Mouse (Mus musculus): ENCODE measurements at regions not wholly inside any gene's neighbourhood (a gene's known extent, or its start where the extent isn't known, plus 50 kb on each side); places are given as distances from the start of the nearest gene placed in this dataset.
"Not testable (repeated sequence)": the region's sequence is repeated elsewhere in the genome, so short reads cannot be mapped to it uniquely, and the experiment has no call there.

DNA sequence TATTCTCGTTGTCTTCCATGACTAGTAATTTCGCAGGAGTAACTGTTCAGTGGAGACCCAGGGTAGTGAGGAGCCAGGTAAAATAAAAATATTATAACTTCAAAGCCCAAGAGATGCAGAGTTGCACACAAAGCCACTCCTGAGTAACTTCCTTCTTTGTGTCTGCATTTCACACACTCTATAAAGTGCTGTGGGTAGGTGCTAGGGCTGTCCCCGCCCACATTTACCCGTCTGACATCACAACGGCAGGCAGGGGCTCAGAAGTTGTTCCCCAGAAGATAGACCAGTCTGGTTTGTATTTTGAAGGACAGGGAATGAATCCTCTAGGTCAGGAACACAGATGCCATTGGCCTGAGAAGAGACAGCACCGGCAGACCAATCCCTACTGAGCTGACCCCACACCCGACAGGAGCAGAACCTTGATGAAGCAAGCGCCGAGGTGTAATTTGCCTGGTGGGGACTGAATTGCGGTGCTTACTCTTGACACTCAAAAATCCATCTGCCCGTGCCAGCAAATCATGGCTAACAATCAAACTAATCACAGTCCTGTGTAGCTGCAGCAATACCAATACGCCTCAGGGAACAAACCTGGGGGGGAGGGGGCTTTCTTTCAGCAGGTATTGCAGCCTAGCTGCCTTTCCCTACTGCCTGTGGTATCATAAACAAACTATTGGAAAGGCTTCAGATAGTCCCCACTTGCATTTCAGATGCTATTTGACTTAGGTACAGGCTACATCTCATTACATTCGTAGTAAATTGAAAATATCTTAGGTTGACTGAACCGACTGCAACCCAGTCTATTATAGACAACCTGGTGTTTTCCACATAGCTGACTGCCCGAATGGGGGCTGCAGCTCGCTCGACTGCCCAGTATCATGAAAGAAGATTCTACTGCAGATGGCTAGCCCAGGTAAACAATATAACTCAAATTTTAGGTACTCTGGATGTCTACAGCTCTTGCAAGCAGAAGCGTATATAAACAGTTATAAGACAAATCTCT lies 175.6 kb downstream of the Basp1 start:
- no peak for DNase-seq

DNA sequence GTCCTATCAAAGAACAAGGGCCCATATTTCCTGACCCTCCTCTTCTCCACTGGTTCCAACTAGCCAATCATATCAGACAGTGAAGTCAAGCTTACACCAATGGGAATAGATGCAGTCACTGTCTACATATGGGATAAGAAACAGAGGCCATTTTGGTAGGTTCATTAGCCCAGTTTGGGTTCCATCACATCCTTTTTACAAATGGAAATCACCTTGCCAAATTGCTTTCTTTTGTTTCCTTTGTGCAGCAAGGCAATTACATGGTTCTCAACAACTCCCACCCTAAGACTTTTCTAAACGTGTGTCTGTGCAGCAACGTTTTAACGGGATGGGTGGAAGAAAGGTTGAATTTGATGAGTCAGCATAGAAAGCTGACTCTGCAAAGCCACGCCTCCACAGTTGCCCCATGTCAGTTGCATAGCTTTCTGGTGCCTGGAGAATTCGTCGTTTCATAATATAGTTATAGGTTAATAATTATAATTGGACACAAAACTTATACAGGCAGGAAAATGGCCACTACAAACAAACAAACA lies 177.3 kb downstream of the Basp1 start:
- no peak for DNase-seq

DNA sequence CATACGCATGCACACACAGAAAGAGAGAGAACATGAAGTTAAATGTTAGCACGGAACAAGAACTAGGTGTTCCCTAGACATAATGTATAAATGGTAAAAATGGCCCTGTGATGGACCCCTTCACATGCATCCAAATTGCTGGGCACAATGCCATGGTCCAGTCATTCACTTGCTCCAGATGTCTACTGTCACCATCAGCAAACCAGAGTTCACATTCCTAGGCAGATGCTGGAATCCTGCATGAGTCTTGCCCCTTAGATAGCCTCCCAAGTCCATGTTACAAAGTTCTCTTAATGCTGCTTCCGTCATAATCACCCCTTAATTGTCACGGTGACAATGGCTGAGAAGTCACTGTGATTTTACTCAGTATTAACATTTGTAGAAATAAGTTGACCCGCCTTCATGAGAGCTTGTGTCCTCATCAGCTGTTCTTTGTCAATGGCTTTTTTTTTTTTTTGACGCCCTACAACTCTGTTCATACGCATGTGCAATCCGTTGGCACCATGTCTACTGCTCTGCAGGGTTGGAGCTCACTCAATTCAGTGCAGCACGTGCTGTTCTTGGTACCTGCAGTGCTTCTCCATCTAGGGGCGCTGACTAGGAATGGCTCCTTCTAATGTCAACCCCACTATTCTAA lies 179.4 kb downstream of the Basp1 start:
- peak; percentile 31 to 38 for DNase-seq

DNA sequence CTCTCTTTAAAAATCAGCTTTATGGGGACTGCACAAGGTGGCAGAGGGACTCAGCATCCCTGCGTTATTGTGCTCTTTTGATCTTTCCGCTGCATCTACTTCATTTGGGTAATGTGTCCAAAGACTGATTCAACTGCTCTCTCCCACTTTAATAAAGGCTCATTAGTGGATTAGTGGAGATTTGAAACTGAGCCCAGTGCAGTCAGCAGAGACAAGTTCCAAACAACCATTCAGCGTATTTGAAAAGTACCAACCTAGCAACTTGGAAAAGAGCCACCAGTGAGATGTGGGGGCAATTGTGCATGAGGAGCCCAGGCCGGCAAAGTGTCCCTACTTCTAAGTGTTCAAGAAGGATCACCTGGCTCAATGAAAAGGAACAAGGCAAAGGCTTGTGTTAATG lies 183.4 kb downstream of the Basp1 start:
- no peak for DNase-seq

DNA sequence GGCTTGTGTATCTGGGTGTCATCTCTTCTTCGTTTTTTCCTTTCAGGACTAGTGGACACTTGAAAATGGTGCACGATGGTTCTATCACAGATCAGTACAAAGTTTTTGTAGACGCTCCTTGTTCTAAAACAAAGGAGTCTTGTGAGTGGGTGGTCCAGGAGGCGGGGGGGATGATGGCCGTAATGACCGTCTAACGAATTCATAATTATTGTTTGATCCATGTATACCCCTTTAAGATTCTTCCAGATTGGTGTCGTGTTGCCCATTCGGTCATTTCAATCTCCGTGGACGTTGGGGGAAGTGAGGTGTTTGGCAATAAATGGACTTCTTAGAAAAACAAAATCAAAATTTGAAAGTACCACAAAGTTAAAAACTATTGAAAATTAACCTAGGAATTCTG lies 183.8 kb downstream of the Basp1 start:
- DNase-seq, result no peak

DNA sequence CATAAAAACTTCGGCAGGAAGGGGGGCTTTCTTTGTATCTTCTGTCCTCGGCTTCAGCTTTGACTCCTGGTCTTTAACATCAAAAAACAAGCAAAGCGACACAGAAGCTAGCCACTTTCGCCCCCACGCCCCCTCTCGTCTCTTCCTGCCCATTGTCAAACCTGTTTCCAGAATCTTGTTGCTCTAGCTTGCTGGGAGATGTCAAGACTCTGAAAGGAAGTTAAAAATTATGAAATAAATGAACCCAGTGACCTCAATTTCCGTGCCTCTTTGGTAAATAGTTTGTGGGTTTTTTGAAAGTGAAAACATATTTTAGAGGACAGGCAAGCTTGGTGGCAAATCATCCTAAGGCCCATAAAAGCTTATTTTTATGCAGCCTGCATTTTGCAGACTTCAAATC lies 186.1 kb downstream of the Basp1 start:
- no peak for DNase-seq

DNA sequence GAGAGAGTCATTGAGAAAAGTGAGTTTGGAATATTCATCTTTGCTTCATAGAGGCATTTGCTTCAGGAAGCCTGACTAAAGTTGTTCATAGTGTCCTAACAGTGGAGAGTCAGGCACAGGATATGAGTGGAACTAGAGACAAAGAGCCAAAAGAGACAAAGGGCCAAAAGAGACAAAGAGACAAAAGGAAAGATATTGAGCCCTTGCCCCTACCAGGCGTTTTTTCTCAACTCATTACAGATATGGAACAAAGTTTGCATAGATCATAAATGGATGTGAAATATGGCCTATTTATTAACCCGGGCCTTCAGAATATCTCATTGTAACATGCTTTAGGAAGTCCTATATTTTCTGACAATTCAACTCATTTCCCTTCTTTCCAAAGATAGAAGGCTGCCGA lies 187.6 kb downstream of the Basp1 start:
- DNase-seq, result no peak

DNA sequence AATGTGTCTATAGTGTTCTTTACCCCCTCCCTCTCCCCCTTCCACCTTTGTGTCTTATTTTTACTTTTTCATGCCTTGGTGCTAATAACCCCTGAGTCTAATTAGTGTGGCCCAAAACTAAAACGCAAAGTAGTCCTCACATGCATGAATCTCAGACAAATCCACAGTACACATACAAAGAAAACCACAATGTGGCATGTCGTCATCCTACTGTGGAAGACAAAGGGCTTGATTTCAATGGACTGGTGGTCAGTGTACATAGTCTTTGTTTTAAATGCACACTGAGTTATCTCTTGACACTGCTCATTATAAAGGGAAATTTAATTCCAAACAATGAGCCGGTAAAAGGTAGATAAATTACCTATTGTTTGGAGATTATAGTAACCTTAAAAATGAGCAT lies 188.1 kb downstream of the Basp1 start:
- no peak for DNase-seq

DNA sequence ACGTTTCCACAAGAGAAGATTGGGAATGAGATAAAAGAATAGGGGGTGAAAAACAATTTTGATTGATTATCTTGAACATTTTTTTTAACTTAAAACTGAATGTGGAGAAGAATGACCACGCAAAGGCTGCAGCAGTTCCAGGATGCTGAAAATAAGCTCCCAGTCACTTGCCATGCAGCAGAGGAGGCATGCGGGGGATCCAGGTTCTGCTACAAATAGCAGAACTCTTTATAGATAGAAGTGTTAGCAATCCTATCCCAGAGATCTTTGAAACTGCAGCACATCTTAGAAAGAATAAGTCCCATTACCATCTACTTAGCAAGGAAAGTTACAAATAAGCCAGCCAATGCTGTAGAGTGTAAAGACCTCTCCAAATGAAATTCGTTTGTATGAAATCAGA lies 191.8 kb downstream of the Basp1 start:
- DNase-seq, result no peak

DNA sequence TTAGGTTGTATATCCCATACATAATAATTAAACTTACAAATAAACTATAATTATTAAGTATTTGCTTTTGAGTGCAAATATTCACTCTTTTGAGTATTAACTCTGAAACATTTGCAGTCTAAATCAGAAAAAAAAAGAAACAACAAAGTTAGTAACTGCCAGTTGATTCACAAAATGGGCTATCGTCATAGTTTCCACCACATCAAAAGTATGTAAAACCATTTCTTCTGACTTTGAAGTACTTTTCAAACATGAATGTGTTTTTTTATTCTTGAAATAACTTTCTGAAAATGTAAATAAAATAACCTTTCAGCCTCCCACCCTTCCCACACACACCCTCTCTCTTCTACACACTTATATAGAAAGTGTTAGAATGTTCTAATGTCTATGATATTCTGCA lies 197.2 kb downstream of the Basp1 start:
- no peak for DNase-seq

DNA sequence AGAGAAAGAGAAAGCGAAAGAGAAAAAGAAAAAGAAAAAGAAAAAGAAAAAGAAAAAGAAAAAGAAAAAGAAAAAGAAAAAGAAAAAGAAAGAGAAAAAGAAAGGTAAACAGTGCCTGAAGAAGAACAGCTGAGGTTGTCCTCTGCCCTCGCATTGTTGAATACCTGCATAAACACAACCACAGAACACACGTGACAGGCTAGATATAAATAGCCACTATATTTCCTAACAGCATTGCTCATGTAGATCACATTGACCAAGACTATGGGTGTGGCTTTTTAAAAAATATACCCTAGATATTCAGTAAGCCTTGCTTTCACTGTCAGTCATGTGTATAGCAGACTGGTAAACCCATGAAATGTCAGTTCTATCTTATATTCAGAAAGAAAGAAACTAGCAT lies 211.5 kb downstream of the Basp1 start:
- no peak for DNase-seq

DNA sequence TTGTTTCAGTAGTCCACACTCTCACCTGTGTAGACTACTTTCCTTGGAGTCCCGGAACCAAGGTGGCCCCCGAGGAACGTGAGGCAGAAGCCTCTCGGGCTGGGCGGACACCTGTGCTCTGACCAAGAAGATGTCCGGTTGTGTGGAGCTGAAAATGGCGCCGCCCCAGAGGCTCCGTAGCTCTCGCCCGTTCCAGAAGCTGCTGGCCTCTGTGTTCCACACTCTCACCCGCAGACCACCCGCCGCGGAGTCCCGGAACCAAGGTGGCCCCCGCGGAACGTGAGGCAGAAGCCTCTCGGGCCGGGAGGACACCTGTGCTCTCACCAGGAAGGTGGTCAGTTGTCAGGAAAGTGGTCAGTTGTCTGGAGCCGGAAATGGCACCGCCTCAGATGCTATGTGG lies 213.3 kb downstream of the Basp1 start:
- not testable (repeated sequence) for DNase-seq

DNA sequence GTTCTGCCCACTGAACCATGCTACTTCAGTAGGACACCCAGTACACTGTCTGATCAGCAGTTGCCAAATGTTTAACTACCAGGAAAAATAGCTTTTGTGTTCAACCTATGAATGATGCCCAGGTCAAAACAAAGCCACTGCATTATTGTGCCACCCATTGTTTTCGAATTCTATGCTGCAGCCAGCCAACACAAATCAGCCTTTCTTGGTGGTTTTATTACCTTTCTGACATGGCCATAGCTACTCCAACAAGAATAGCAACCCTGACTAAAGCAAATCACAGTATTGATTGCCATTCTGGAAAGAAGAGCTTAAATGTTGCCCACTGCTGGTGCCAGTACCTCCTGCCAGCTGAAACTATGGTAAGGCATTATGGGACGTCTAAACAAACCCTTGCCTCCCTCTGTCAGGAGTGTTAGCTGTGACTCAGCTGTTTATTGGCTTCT lies 225.7 kb downstream of the Basp1 start:
- no peak for DNase-seq

DNA sequence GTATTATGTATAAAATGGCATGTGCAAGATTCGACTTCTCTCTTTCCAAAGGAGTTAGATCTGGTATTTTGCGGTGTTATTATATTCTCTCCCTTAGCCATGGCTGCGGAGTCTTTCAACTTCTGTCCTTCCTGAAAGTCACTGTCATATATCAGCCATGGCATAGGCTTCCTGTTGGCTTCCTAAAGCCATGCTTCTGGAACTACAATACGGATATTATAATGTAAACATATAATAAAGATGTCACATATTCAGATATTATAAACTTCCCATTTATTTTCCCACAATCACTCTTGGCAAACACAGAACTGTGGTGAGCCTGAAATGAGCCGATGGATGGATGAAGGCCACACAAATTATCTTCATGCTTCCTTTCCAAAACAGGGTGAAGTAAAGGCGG lies 240.8 kb downstream of the Basp1 start:
- DNase-seq, result no peak

DNA sequence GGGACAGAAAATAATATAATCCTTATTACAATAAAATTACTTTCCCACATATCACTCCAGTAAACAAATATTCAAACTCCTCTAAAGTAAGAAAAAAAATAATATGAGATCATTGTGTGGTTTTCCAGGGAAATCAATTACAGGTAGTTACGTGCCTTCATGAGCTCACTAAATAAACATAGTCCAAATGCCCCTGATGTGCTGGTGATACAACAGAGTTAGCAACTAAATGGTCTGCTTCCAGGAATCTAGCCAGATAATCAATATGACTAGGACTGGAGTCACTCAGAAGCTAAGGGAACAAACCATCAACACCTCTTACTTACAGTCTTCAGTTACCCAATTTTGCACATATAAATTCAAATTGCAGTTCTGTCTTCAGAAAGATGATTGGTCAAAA lies 267.2 kb downstream of the Basp1 start:
- DNase-seq, result no peak

DNA sequence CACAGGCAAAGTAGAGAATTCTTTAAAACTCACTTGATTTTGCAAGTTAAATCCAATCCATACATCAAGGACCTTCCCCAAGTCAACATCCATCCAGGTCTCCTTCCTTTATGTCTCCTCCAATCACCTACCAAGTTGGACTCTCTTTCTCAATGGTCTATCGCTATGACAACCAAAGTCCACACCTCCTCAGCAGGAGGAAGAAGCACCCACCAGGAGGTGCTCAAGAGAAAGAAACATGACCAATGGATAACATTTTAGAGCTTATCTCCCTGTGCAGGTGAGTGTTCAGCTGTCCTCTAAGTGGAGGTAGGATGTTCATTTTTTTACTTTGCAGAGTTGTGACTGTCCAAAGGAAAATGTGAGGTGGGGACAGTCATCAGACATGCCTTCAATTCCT lies 269.3 kb downstream of the Basp1 start:
- no peak for DNase-seq

DNA sequence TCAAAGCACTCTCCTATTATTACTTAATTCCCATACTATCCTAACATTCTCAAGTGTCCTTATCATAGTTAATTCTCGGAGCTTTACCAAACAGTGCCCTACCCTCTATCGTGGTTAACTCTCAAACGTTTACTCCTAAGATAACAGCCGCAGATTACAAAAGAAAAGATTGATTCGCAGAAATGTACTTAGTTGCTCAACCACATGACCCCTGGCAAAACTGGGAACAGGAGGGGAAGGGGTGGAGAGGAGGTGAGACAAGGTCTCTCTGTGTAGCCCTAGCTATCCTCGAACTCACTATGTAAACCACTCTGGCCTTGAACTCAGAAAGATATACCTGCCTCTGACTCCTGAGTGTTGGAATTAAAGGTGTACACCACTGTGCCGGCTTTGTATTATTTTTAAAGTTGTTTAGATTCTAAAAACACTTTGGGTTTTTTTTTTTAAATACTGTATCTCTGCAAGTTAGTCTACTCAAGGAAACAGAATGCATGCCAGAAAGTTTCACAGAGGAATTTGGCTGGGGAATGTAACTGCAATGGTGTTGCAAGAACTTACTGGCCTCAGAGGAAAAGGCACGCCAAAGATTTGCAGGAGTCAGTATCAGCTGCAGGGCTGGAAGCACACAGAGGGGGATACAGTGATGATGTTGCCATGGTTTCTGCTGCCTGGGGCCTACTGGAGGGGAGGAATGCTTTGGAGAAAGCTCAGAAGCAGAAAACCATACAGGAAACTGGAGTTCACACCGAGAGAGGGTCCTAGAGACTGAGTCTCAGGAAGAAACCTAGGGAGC lies 273.0 kb downstream of the Basp1 start:
- peak in 1 of 2 experiments; percentile 31 for DNase-seq

DNA sequence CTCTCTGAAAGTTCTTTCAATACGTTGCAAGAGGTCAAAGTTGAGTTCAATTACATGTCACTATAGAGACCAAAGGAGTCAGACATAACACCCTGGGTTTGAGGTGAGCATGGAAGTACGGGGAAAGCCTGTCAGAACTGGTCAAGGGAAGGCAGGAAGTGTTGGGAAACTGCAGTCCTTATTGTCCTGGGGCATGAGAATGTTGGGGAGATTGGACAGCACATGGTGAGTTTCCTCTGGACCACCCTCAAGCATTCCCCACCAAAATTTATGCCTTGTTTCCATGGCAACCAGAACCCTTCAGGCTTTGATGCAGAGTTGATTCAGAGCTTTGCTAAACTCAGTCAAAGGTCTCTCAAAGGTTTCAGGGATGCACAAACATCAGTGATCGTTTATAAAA lies 276.5 kb downstream of the Basp1 start:
- no peak for DNase-seq

DNA sequence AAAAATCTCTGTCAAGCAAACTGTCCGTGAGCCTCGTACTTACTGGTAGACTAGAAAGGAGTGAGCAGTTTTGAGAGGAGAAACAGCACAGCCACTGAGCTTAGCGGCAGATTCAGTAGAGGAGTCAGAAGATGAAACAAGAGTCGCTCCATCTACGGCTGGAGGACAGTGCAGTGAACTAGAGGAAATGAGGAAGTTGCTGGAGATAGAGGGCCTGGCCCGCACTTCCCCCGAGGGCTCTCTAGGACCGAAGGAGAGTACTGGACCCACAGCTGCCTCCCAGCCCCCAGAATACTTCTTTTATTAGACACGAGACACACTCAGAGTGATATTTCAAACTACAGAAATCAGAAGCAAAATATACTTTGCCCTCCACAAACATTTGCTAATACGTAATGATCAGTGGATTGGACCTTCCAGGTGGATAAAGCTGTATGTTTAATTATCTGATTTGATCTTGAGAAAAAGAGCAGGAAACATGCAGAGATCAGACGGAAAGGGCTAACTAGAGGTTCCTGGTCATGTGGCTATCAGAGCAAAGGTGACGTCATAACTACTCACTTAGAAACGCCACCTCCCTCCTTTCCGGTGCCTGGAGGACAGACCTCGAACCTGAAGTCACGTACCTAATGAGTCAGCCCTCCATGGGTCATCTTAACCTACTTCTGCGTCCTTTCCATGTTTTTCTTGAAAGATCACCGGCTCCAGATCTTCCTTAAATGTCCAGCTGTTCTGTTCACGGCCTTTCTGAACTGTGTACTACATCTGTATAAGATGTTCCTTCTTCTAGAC lies 277.9 kb downstream of the Basp1 start:
- DNase-seq, result no peak

DNA sequence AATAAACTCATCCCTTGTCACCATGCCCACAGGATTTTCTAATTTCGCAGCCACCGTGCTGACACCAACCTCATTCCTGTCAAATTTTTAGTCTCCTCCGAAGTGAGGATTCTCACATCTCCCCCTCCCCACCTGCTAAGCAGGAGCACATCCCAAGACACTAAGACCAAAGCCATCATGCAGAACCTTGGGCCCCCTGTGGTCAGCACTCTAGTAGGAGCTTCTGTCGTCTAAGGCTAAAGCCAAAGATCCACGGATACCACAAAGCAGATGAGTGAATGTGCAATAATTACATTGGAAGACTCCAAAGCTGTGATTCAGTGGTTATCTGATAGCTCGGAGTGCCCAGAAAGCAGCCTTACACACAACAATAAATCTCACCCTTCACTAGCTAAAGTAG lies 283.5 kb downstream of the Basp1 start:
- DNase-seq, result no peak

DNA sequence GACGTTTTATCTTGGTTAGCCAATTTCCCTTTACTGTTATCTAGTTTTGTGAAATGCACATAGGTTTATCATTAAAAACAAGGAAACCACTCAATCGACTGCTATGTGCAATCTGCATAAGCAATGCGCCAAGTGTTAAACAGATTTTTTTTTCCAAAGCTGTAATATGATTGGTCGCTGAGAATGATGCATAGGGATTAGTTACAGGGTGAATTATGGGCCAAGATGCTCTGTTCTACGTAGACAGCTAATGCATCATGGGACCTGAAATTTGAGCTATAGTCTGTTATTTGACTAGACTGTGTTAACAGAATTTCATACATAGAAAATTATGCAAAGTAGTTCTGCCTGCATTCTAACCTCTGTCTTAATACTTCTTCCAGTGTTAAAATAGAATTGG lies 284.0 kb downstream of the Basp1 start:
- no peak for DNase-seq

DNA sequence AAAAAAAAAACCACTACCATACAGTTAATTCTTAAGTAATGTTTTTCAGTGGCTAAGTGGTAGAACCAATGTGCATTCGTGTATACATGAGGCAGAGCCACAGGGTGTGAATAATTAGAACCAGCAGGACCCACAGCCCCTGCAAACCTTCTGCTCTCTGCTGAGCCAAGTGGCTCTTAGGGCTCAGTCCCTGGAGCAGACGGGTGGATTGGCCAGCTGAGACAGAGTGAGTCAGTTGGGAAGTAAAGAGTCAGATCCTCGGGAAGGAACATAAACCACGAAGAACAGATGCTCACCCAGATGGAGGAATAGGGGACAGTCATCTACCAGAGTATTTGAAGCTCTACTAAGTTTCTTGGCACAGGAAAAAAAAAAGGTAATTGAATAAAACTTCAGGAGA lies 293.1 kb downstream of the Basp1 start:
- DNase-seq, result no peak
